Mouse (Mus musculus) c-Kit-positive CD71-positive TER-119-negative erythroid progenitor cells, embryonic 14.5 days (primary cell): ENCODE data around the gene Olfm1.
A peak's percentile ranks its signal among the peaks of the same experiment; 100 is the strongest.

Source experiments
- DNase-seq: peaks from one replicate; pipeline ENCODE4 v3.0.0-alpha.2; 2013; ENCODE audit warnings: low read depth

The Olfm1 gene

GRCm38 (mm10) chr2:28192821-28193689 lies at the start of gene Olfm1:
Olfm1 (plus strand) TSS chr2:28192992.
- no peak for DNase-seq

GRCm38 (mm10) chr2:28143417-28144045 lies 49.3 kb upstream of the Olfm1 start:
- no peak for DNase-seq

- no peak for DNase-seq
Observed at GRCm38 (mm10) chr2:28145702-28146101, 47.1 kb upstream of the Olfm1 start.

- no peak for DNase-seq
Observed at GRCm38 (mm10) chr2:28146152-28146551, 46.6 kb upstream of the Olfm1 start.

GRCm38 (mm10) chr2:28146685-28147084 lies 46.1 kb upstream of the Olfm1 start:
- no peak for DNase-seq

GRCm38 (mm10) chr2:28147248-28147794 lies 45.5 kb upstream of the Olfm1 start:
- no peak for DNase-seq

- DNase-seq, result no peak
Observed at GRCm38 (mm10) chr2:28149688-28150087, 43.1 kb upstream of the Olfm1 start.

- no peak for DNase-seq
Observed at GRCm38 (mm10) chr2:28160568-28160967, 32.2 kb upstream of the Olfm1 start.

GRCm38 (mm10) chr2:28165570-28165969 lies 27.2 kb upstream of the Olfm1 start:
- no peak for DNase-seq

- no peak for DNase-seq
Observed at GRCm38 (mm10) chr2:28169336-28169735, 23.5 kb upstream of the Olfm1 start.

GRCm38 (mm10) chr2:28171962-28172361 lies 20.8 kb upstream of the Olfm1 start:
- DNase-seq, result no peak

GRCm38 (mm10) chr2:28173225-28174141 lies 19.3 kb upstream of the Olfm1 start:
- DNase-seq, result no peak

- no peak for DNase-seq
Observed at GRCm38 (mm10) chr2:28174441-28174840, 18.4 kb upstream of the Olfm1 start.

- DNase-seq, result no peak
Observed at GRCm38 (mm10) chr2:28178600-28178999, 14.2 kb upstream of the Olfm1 start.

GRCm38 (mm10) chr2:28180053-28180452 lies 12.7 kb upstream of the Olfm1 start:
- DNase-seq, result no peak

GRCm38 (mm10) chr2:28188398-28188944 lies 4.3 kb upstream of the Olfm1 start:
- DNase-seq, result no peak

- DNase-seq, result no peak
Observed at GRCm38 (mm10) chr2:28193690-28194087, 897 bp downstream of the Olfm1 start.

- DNase-seq, result peak; percentile 31
Observed at GRCm38 (mm10) chr2:28194962-28195617, 2.3 kb downstream of the Olfm1 start.

- DNase-seq, result no peak
Observed at GRCm38 (mm10) chr2:28195726-28196125, 2.9 kb downstream of the Olfm1 start.

- DNase-seq, result no peak
Observed at GRCm38 (mm10) chr2:28201441-28201841, 8.6 kb downstream of the Olfm1 start.

GRCm38 (mm10) chr2:28204167-28204566 lies 11.4 kb downstream of the Olfm1 start:
- DNase-seq, result peak; percentile 59
